Mouse (Mus musculus) c-Kit-positive CD71-positive TER-119-positive erythroid progenitor cells, embryonic 14.5 days (primary cell): Measurements from ENCODE around the gene Hmga1.
A peak's percentile ranks its signal among the peaks of the same experiment; 100 is the strongest.

Experiments used
- DNase-seq: peaks from one replicate; pipeline ENCODE4 v3.0.0-alpha.2; 2013; ENCODE audit warnings: low spot score

Hmga1 gene

GRCm38 (mm10) chr17:27556315-27557011 lies at the start of gene Hmga1:
Gene Hmga1 (plus strand): TSS chr17:27556497.
- peak; percentile 85 for DNase-seq

- DNase-seq: no peak
Observed at GRCm38 (mm10) chr17:27506871-27507590, 49.3 kb upstream of the Hmga1 start.

GRCm38 (mm10) chr17:27507591-27507945 lies 48.7 kb upstream of the Hmga1 start:
- no peak for DNase-seq

- DNase-seq: no peak
Observed at GRCm38 (mm10) chr17:27508002-27508401, 48.3 kb upstream of the Hmga1 start.

GRCm38 (mm10) chr17:27508513-27508912 lies 47.8 kb upstream of the Hmga1 start:
- DNase-seq: no peak

GRCm38 (mm10) chr17:27509056-27509455 lies 47.2 kb upstream of the Hmga1 start:
- no peak for DNase-seq

- DNase-seq: no peak
Observed at GRCm38 (mm10) chr17:27510258-27511124, 45.8 kb upstream of the Hmga1 start.

- DNase-seq: no peak
Observed at GRCm38 (mm10) chr17:27511125-27511735, 45.1 kb upstream of the Hmga1 start.

GRCm38 (mm10) chr17:27511865-27512618 lies 44.3 kb upstream of the Hmga1 start:
- no peak for DNase-seq

- no peak for DNase-seq
Observed at GRCm38 (mm10) chr17:27512619-27513161, 43.6 kb upstream of the Hmga1 start.

GRCm38 (mm10) chr17:27513279-27513915 lies 42.9 kb upstream of the Hmga1 start:
- no peak for DNase-seq

GRCm38 (mm10) chr17:27513916-27514762 lies 42.2 kb upstream of the Hmga1 start:
- DNase-seq: no peak

GRCm38 (mm10) chr17:27518296-27518695 lies 38.0 kb upstream of the Hmga1 start:
- no peak for DNase-seq

GRCm38 (mm10) chr17:27518700-27519595 lies 37.3 kb upstream of the Hmga1 start:
- DNase-seq: no peak

GRCm38 (mm10) chr17:27520557-27520956 lies 35.7 kb upstream of the Hmga1 start:
- peak; percentile 33 for DNase-seq

GRCm38 (mm10) chr17:27521303-27521702 lies 35.0 kb upstream of the Hmga1 start, which contains the start of gene Grm4:
Gene Grm4 (minus strand): TSS chr17:27521403.
- no peak for DNase-seq

- DNase-seq: no peak
Observed at GRCm38 (mm10) chr17:27523121-27523520, 33.2 kb upstream of the Hmga1 start.

- no peak for DNase-seq
Observed at GRCm38 (mm10) chr17:27527188-27527587, 29.1 kb upstream of the Hmga1 start.

- DNase-seq: no peak
Observed at GRCm38 (mm10) chr17:27528030-27528429, 28.3 kb upstream of the Hmga1 start.
